Mouse (Mus musculus): ENCODE results near the gene Aars2.
A peak's percentile ranks its signal among the peaks of the same experiment; 100 is the strongest.

Gene Aars2

GRCm38 (mm10) chr17:45500981-45501380 is 5.7 kb upstream of the Aars2 start:
- no peak for DNase-seq (ENCODE audit: low read depth, low spot score)

GRCm38 (mm10) chr17:45502324-45502723 is 4.3 kb upstream of the Aars2 start:
- DNase-seq (ENCODE audit: low read depth, low spot score), result no peak

DNA sequence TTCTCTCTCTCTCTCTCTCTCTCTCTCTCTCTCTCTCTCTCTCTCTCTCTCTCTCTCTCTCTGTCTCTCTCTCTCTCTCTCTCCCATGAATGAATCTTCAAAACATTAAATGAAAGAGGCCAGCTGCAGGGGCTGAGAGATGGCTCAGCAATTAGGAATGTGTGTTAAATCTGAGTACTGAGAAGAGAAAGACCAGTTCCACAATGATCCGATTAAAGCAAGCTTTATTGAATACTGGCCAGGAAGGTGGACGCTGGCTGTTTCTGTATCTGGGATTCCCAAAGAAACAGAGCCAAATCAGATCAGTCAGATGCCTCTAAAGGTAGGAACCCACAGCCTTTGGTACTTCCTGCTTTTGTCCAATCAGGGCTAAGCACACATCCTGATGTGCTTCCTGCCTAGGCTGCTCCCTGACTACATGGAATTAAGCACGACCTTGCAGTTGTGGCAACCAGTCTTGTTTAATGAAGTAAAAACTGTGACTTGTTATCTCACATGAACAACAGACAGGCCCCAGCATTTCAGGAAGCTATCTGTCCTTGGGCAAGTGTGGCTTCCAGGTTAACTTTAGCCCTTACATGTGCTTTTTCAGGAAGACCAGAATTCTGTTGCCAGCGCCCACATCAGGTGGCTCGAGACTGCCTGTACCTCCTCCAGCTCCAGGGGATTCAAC is 3.2 kb upstream of the Aars2 start:
- no peak for DNase-seq (ENCODE audit: low read depth, low spot score)

GRCm38 (mm10) chr17:45505941-45506465 is 638 bp upstream of the Aars2 start:
- no peak for DNase-seq (ENCODE audit: low read depth, low spot score)

DNA sequence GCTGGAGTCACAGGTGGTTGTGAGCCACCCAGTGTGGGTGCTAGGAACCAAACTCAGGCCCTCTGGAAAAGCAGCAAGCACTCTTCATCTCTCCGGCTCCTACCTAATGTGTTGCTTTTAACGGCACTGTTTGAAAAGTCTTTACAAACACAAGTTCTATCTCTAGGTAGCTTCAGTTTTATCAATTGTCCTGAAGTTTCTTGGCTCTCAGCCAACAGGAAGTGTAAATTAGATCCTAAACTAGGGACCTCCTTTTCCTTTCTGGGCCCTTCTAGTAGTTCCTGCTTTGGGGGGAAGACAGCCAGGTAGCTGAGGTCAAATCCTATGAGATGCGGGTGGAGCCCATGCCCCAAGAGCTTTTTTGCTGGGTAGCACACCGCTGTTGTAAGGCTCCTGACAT is 4.2 kb downstream of the Aars2 start:
- no peak for DNase-seq (ENCODE audit: low read depth, low spot score)

DNA sequence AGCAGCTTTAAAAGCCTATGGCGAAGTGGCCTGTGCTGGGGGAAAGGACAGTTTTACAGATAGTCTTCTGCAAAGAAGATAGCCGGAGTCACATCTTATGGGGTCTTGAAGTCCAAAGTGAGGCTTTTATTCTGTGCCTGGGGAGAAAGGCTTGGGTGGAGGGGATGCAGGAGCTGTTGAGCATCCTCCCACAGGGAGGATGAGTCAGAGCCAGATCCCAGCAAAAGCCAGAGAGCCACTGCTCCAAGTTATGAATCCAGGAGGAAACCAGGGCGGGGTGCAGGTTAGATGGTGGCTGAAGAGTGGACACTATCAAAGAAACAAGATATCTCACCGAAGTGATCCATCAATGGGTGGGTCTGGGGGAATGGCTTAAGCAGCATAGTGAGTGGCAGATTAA is 5.1 kb downstream of the Aars2 start:
- no peak for DNase-seq (ENCODE audit: low read depth, low spot score)

GRCm38 (mm10) chr17:45515204-45515726 is 8.6 kb downstream of the Aars2 start:
- no peak for DNase-seq (ENCODE audit: low read depth, low spot score)

GRCm38 (mm10) chr17:45515806-45516205 is 9.2 kb downstream of the Aars2 start:
- no peak for DNase-seq (ENCODE audit: low read depth, low spot score)

DNA sequence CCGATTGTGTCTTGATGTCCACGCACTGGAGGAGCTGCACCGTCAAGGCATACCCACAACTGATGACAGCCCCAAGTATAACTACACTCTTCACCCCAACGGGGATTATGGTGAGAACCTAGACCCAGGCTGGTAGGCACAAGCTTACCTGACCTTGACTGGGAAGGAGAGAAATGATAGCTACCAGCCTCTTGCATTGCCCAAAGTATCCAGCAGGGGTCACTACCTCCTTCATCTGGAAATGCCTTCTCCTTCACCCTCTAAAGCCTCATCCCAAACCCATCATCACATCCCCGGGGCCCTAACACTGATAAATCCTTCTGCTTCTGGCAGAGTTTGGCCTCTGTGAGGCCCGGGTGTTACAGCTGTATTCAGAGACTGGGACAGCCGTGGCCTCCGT is 9.8 kb downstream of the Aars2 start:
- DNase-seq (ENCODE audit: low read depth, low spot score), result peak; percentile 48

DNA sequence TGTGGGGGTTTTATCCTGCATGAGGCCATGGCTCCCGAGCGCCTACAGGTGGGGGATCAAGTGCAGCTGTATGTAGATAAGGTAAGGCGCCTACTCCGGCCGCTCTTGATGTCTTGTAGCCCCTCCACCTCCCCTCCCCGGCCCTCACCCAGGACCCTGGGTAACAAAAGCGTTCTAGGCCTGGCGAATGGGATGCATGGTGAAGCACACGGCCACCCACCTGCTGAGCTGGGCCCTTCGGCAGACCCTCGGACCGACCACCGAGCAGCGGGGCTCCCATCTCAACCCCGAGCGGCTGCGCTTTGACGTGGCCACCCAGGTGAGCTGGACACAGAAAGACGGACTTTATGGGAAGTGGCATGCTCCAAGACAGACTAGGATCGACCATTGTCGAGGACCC is 10.5 kb downstream of the Aars2 start:
- DNase-seq (ENCODE audit: low read depth, low spot score), result no peak

GRCm38 (mm10) chr17:45517549-45518215 is 11.0 kb downstream of the Aars2 start:
- no peak for DNase-seq (ENCODE audit: low read depth, low spot score)

DNA sequence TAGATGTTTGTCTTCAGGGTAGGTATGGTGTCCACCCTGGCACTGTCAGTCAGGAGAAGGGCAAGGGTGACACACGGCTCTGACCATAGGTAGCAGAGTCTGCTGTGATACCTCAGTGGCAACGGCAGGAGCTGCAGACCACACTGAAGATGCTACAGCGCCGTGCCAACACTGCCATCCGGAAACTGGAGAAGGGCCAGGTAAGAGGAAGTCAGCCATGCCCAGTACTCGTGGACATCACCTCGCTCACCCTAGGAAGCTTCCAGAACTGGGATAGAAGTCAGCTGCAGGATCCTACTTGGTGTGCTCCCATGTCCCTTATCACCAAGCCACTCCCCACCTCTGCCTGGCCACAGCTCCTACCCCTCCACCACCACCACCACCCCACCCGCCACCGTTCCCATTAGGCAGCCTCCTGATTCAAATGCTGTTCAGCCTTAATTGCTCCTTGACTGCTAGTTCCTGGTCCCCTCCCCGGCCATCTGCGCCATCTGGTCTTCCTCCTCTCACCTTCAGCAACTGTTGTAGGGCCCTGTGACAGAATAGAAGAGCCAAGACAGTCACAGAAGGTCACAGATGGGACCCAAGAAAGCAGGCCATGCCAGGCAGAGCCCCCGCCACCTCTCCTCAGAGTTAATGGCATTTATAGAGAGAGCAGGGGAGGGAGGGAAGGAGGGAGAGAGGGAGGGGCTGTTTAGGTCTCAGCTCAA is 12.3 kb downstream of the Aars2 start:
- DNase-seq (ENCODE audit: low read depth, low spot score), result no peak

DNA sequence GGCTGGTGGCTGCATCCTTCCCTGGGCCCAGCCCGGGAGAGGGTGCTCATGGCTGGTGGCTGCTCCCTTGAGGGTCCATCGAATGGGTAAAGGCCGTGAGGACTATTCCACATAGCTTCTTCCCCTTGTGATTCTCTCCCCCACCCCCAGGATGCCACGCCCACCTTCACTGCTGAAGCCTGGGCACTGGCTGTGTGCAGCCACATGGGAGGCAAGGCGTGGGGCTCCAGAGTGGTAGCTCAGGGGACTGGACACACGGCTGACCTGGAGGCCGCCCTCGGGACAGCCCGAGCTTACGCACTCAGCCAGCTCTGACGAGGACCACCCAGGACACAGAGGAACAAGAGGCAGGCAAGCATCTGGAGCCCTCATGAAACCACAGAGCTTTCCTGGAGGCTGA is 13.5 kb downstream of the Aars2 start:
- no peak for DNase-seq (ENCODE audit: low read depth, low spot score)

DNA sequence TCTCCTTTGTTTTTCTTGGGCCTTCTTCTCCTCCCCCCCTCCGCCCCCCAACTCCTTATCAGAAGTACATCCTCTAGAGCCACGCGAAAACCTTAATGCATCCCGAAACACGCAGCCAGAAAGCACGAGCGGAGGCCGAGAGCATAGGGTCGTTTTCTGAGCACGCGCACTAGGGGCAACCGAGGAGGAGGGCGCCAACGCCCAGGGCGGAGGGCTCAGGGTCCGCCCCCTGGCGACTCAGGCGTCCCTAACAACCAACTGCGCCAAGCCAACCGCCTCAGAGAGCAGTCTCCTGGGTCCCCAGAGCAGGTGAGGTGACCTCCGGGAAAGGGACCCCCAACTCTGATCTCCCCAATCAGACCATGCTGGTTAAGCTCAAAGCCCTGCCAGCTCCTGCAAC is 16.6 kb downstream of the Aars2 start, which contains the start of gene Tcte1:
Tcte1 (plus strand) TSS at position 172 of the 400 bp plus-strand sequence.
- DNase-seq (ENCODE audit: low read depth, low spot score), result no peak

DNA sequence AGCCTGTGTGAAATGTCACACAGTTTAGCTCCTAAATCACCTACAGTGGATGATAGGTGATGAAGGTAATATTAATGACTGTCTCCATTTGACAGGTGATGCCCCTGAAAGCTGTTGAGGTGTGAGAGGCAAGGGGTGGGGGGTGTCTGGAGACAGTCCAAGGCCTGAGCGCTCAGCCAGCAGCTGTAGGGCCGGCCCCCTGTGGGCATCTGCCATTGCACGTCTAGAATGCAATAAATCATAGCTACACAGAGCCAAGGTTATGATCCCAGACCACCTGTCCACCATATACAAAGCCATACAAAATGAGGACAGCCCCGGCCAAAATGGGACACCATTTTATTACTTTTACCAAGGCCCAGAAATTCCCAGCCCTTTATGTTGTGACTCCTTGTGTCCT is 18.3 kb downstream of the Aars2 start:
- no peak for DNase-seq (ENCODE audit: low read depth, low spot score)

GRCm38 (mm10) chr17:45526571-45526970 is 19.9 kb downstream of the Aars2 start:
- DNase-seq (ENCODE audit: low read depth, low spot score), result no peak

GRCm38 (mm10) chr17:45530346-45530782 is 23.7 kb downstream of the Aars2 start:
- no peak for DNase-seq (ENCODE audit: low read depth, low spot score)

DNA sequence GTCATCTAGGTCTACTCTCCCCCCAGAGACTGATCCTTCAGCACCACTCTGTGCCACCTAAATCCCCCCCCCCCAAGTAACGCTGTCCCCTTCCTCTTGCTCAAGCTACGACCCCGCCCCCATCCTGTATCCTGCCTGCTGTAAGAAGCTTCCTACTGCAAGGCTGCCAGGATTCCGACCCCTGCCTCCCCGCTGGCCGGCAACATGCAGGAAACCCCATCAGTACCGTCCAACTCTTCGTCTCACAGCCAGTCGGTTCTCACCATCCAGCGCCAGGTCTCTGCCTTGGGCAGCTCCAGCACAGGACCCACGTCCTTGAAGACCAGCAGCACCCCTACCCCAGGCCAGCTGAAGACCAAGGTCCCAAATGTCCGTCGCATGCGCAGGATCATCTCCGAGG is 26.3 kb downstream of the Aars2 start:
- DNase-seq (ENCODE audit: low read depth, low spot score), result no peak

DNA sequence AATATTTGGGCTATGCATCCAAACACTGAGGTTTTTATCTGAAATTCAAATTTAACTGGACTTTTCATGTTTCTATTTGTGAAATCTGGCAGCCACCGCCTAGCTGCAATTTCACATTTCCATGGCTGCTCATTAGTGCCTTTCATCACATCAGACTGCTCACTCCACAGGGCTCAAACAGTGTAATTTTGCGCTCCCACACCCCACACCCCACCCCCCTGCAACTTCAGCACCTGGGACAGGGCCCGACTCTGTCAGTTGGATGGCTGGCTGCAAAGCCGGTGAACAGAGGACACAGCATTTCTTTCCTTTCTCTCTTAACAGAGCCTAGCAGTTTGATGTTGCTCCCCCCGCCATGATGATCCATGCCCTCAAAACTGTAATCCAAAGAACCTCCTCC is 29.6 kb downstream of the Aars2 start:
- DNase-seq (ENCODE audit: low read depth, low spot score), result no peak

DNA sequence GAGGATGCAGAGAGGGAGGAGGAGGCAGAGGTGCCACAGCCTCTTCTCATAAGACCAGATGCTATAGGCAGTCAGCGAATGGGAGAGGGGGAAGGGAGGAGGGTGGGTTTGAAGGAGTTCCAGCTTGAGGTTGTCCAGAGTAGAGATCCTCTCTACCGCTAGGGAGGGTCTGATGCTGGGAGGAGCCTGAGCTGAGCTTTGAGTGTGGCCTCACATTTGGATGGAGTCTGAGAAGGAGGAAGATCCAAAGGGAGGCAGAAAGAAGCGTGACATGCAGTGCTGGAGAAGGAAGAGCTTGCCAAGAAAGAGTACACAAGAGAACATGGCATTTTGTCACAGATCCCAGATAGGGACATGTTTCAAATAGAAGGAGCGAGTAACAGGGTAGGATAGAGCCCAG is 31.8 kb downstream of the Aars2 start:
- DNase-seq (ENCODE audit: low read depth, low spot score), result no peak

DNA sequence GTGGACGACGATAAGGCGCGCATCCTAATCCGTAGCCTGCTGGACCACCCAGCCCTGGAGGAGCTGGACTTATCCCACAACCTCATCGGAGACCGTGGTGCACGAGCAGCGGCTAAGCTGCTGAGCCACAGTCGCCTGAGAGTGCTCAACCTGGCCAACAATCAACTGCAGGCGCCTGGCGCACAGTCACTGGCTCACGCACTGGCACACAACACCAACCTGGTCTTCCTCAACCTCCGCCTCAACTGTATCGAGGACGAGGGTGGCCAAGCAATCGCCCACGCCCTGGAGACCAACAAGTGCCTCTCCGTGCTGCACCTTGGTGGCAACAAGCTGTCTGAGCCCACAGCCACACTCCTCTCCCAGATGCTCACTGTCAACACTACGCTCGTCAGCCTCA is 33.0 kb downstream of the Aars2 start:
- no peak for DNase-seq (ENCODE audit: low read depth, low spot score)

DNA sequence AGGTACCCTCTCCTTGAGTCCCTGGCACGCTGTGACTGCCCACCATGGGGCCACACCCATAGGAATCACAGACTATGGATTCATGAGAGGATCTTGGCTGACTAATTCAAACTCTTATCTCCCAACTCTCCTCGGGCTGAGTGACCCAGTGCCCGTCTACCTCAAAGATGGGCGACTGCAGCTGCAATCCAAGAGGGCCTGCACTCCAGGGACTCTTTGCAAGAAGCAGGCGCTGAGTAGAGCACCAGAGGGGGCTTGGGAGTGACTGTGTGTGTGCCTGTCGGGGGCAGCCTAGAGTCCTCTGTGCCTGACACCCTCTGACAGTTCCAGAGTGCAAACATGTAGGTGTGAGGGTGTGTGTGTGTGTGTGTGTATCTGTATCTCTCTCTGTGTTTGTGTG is 35.5 kb downstream of the Aars2 start:
- no peak for DNase-seq (ENCODE audit: low read depth, low spot score)

Data from retina, adult 2 months (tissue).